Mouse (Mus musculus) lung, postnatal 4 days (tissue): ENCODE measurements around the gene Spag6.

Experiments
- DNase-seq, 2 experiments: peaks; one replicate each; pipeline ENCODE4 v3.0.0; 2021

The Spag6 gene

DNA sequence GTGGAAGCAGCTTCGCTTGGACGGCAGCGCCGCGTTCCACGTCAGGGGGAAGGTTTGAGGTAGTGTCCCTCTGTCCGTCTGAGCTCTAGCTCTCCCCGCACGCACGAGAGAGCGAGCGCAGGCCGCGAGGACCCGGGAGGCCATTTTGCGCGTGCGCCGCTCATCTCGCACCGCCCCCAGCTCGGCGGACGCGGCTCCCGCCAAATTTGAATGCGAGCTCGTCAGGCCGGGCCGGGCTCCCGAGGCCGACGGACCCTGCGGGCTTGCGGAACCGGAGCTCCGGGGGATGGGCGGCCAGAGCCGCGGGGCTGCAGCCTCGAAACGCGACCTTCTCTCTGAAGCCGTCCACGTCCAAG, 5.1 kb upstream of the Spag6 start:
- peak; percentile 86 to 87 for DNase-seq

DNA sequence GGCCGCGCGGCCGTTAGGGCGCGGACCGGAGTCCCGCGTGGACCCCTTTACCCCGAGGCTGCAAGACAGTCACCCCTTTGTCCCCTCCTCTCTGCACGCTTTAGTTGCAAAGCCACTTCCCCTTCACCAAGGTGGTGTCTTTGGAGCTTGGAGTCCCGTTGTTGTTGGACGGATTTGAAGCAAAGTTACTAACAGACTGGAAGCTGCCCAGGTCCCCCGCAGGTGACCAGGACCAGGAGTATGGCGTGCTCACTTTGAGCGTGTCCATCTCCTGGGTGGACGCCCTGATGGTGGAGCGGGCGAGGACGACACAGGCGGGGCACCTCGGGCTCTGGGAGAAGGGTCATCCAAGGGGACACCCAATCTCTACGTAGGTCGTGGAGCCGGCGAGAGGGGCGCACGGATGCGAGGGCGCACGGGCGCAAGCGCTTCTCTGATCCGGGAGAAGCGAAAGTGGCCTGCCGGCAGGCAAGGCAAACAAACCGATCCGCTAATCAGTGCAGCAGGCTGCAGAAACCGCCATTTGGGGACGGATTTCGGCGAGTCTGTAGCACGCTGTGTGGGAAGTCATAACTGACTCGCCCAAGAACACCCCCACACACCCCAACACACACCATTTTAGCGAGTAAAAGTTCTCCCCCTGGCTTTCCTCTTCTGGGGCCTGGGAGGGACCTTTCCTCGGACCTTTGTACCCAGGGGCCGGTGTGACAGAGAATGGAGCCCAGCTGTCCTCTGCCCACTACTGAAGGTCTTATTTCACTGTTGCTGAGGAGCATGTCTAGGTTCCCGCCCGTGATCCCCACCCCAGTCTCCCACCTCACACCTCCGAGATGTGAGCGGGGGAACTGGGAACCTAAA, 4.5 kb upstream of the Spag6 start:
- peak; percentile 62 to 67 for DNase-seq

GRCm38 (mm10) chr2:18690055-18690691, 3.7 kb upstream of the Spag6 start:
- DNase-seq, result peak; percentile 32 to 46

- DNase-seq, result no peak
Measured at GRCm38 (mm10) chr2:18690756-18691155, 3.1 kb upstream of the Spag6 start.

GRCm38 (mm10) chr2:18692031-18692430, 1.8 kb upstream of the Spag6 start:
- no peak for DNase-seq

- no peak for DNase-seq
Measured at GRCm38 (mm10) chr2:18692548-18692947, 1.3 kb upstream of the Spag6 start.

DNA sequence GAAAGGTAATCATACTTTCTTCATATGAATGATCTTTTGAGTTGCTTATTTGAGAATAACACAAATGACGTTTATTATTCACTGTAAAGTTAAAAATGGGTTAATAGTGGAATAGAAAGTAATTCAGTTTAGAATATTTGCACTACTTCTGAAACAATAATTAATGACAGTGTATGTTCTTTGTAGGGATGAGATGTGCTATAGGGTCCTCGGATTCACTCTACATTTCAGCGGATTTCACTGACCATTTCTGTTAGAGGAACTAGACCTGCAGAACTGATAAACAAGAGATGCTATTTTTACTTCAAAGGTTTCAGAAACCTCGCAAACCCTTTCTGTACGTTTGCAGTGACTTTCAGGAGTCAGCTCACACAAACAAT, 351 bp upstream of the Spag6 start:
- DNase-seq, result no peak

- DNase-seq, result no peak
Measured at GRCm38 (mm10) chr2:18694611-18694950, 749 bp downstream of the Spag6 start.

DNA sequence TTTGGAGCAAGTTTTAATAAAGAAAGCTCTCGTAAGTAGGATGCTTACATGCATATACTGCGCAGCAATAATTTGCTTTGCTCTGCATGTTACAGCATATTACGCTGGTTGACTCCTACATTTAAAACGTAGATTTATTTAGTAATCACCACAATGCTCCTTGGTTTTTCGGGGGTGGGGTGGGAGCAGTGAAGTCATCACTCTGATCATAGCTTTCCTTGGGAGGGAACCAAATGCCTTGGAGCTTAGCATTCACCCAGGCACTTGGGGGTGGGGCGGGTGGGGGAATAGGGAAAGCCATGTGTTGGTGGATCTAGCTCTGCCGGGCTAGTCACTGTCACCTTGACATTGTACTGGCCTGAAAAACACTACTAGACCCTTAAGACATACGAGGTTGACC, 1.3 kb downstream of the Spag6 start:
- DNase-seq, result no peak

GRCm38 (mm10) chr2:18695629-18696150, 1.9 kb downstream of the Spag6 start:
- DNase-seq, result no peak

DNA sequence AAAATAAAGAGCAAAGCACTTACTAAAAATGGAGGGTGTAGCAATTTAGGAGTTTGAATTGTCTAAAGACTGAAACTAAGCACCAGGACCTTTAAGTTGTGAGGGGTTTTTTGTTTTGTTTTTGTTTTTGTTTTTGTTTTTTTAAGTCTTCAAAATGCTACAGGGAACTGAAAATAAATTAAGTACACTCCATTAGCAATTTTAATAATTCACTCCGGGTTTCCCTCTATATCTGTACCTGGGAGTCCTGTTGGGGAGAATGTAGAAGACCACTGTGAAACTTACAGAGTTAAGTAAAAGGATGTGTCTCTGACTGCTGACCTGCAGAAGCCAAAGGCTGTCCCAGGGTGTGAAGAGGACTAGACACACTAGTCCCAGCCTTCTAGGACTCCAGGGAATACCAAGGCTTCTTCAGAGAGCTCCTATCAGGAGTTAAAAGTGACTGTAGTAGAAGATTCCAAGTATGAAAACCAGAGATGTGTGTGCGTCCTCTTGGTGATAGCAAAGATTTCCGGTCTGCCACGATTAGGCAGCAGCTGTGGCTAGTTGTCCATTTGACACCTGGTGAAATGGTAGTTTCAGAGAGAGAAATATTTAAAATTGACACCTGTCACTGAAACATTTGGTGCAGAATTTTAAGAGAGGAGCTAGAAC, 3.9 kb downstream of the Spag6 start:
- peak in 1 of 2 experiments; percentile 5 for DNase-seq

GRCm38 (mm10) chr2:18698663-18699385, 5.0 kb downstream of the Spag6 start:
- peak; percentile 18 to 28 for DNase-seq

DNA sequence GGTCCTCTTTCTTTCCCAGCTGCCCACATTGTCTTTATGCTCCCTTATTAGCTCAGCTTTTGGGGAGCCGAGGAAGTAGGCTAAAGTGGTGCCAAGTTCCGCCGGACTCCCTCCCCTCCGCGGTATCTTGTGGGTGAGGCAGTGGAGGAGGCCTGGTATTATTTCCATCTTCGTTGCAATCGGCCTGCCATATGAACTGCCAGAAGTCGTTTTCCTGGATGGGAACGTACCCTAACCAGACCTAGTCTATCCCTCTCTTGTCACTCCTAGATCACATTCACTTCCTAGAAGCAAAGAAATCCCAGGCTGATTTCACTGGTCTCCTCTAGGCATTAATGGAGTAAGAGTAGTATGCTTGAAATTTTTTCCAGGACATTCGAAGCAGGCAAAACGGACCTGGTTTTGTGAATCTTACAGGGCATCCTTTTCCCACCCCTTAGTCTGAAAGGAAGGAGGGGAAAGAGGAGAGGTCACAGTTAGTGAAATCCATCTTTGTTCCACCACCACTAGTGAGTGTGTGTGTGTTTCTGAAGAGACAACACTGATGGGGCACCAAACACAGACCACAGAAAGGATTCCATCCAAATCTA, 5.7 kb downstream of the Spag6 start:
- DNase-seq, result peak in 1 of 2 experiments; percentile 4

- DNase-seq, result no peak
Measured at GRCm38 (mm10) chr2:18710356-18710755, 16.5 kb downstream of the Spag6 start.

- DNase-seq, result no peak
Measured at GRCm38 (mm10) chr2:18713071-18713470, 19.2 kb downstream of the Spag6 start.

DNA sequence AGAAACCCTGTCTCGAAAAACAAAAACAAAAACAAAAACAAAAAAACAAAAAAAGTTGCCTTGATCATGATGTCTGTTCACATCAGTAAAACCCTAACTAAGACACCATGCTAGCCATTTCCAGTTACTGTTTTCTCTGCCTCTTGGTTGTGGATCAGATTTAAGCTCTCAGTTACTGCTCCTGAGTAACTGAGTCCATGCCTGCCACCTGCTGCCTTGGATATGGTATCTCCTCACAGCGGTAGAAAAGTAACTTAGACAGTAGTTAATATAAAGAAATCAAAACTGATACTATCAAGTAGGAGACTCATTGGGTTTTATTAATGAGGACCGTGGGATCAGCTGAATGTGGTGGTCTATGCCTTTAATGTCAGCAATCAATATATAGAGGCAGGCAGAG, 20.5 kb downstream of the Spag6 start:
- no peak for DNase-seq

DNA sequence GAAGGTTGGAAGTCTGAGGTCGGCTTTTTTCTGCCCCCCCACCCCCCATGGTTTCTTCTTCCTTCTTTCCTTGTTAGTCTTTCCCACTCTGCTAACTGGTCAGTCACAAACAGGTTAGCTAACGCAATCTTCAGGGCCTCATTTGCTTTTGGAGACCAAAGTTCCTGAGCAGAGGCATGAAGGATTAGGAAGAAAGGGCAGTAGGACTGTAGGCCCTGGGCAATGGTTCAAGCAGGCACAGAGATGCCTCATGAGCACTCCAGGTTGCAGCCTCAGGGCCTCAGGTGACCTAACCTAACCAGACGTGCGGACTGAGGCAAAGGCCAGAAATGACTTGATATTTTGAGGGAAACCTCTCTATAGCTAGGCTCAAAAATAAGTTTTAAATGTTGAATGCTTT, 24.7 kb downstream of the Spag6 start:
- no peak for DNase-seq

DNA sequence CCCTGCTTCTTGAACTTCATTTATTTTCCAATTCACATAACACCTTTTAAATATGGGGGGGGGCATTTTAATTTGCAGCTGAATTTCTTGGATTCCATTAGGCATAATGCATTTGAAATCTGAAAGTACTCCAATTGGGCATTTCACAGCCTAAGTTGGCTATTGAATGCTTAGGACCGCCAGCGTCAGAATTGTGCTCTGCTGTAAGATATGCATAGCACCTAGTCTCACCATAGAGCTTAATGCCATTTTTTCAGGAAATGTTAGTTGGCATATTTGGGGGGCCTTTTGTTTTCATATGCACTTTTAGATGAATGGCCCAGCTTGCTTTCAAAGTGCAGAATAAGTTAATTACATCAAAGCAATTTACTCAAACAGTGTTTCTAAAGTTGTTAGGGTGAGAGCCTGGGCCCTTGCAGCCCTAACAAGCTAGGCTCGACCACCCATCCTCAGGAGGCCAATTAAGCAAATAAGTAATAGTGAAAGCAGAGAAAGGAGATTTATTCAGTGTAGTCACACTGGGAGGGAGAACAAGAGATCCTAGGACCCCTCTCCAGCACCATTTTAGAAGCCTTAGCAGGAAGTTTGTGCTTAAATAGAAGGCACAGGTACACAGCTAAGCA, 28.5 kb downstream of the Spag6 start:
- no peak for DNase-seq

- DNase-seq, result no peak
Measured at GRCm38 (mm10) chr2:18724462-18724861, 30.6 kb downstream of the Spag6 start.

GRCm38 (mm10) chr2:18725880-18726279, 32.0 kb downstream of the Spag6 start:
- no peak for DNase-seq

DNA sequence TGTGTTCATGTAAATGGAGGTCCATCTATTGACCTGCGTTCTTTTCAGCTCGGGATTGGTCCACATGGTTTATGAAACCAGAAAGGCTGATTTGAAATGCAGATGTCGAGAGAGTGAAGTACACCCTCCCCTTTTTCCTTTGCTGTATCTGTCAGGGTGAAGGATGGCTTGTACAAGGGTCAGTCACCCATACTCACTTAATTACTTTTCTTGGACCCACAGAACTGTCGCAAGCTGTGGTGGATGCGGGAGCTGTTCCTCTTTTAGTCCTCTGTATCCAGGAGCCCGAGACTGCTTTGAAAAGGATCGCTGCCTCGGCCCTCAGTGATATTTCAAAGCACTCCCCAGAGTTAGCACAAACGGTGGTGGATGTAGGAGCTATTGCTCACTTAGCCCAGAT, 37.9 kb downstream of the Spag6 start:
- DNase-seq, result no peak

DNA sequence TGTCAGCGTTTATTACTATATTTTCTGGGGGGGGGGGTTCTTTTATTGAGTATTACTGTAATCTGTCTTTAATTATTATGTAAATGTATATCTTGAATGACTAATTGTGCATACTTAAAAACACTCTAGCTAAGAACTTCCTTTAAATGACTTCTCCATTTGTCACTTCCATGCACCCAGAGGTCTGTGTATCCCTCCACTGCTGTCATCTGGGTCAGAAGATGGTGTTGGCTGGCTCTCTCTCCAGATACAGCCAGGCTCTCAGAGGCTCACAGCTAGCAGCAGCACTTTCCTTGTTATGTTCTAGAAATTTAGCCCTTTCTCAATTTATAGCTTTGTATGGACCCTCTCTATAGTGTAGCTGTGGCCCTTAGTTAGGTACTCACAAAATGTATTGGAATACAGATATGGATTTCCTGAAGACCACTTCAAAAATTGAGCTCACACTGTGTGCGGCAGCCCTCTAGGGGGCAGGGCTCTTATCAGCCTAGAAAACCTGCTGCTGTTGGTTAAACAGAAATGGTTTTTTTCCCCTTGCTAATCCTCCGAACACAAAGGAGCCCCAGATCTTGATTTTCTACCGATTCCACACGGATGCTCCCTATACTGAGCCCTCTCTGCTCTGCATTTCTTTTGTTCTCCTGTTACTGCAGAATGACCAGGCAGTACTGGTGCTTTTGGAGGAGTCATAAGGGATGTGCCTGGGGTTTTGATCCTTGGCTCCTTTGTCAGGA, 40.7 kb downstream of the Spag6 start:
- no peak for DNase-seq
